Mouse (Mus musculus): ENCODE data around the gene Gm20481.
"Not testable (repeated sequence)": the region's sequence is repeated elsewhere in the genome, so short reads cannot be mapped to it uniquely, and the experiment has no call there.

The Gm20481 gene

GRCm38 (mm10) chr17:34969822-34970221 lies at the start of gene Gm20481:
Gene Gm20481 (plus strand): TSS chr17:34969912.
- POLR2A ChIA-PET: interaction anchor here in 2 of 4 experiments (1.5 to 5.9 kb wide), 3 partner anchors 14 to 17 kb away, joined by 5 to 32 read pairs (median 10); no protein-coding TSS in a partner anchor
- CTCF ChIA-PET: not testable (repeated sequence)

- CTCF ChIA-PET: interaction anchor here in 3 of 4 experiments (0.6 to 4.5 kb wide), 14 partner anchors 8 to 312 kb away, joined by 3 to 34 read pairs (median 4); partner anchors contain the start of genes Neu1 (in 1 of the 3) and Nfkbil1 (in 1 of the 3)
Observed at GRCm38 (mm10) chr17:34922939-34923338, 46.8 kb upstream of the Gm20481 start.

GRCm38 (mm10) chr17:34924258-34924657 lies 45.5 kb upstream of the Gm20481 start:
- POLR2A ChIA-PET: interaction anchor here in 3 of 4 experiments (0.7 to 4.0 kb wide), 16 partner anchors 8 to 321 kb away, joined by 3 to 43 read pairs (median 5); partner anchors contain the start of gene Slc44a4 (in 1 of the 3)
- CTCF ChIA-PET: interaction anchor here (0.6 to 4.5 kb wide), 14 partner anchors 9 to 311 kb away, joined by 3 to 34 read pairs (median 4); partner anchors contain the start of genes Ehmt2 (in 1 of the 4), Nfkbil1 (in 1 of the 4) and Slc44a4 (in 1 of the 4)

More at GRCm38 (mm10) chr17:34922939-34923338, 46.8 kb upstream of the Gm20481 start:
- POLR2A ChIA-PET: interaction anchor here (0.6 to 4.0 kb wide), 11 partner anchors 10 to 61 kb away, joined by 3 to 43 read pairs (median 3); partner anchors contain the start of gene Slc44a4 (in 1 of the 4)

GRCm38 (mm10) chr17:34927306-34928019 lies 42.2 kb upstream of the Gm20481 start:
- ChIA-PET POLR2A (interaction anchor here (0.7 to 3.2 kb wide), 24 partner anchors 8 to 158 kb away, joined by 3 to 78 read pairs (median 6); partner anchors contain the start of gene Slc44a4 (in 1 of the 4)), CTCF (interaction anchor here in 3 of 4 experiments (0.6 to 1.6 kb wide), 12 partner anchors 8 to 241 kb away, joined by 3 to 14 read pairs (median 3); no protein-coding TSS in a partner anchor)

GRCm38 (mm10) chr17:34928841-34929240 lies 40.9 kb upstream of the Gm20481 start:
- ChIA-PET CTCF (interaction anchor here in 2 of 4 experiments (0.6 to 1.6 kb wide), 6 partner anchors 10 to 840 kb away, joined by 3 to 14 read pairs (median 4); partner anchors contain the start of gene Lsm2 (in 1 of the 2)), POLR2A (interaction anchor here (0.6 to 3.2 kb wide), 18 partner anchors 9 to 538 kb away, joined by 3 to 78 read pairs (median 4); no protein-coding TSS in a partner anchor)

GRCm38 (mm10) chr17:34931061-34931734 lies 38.5 kb upstream of the Gm20481 start, which contains the start of gene Neu1:
Gene Neu1 (plus strand): TSS chr17:34931253.
- CTCF ChIA-PET: interaction anchor here (0.6 to 3.1 kb wide), 27 partner anchors 8 to 749 kb away, joined by 3 to 11 read pairs (median 4); partner anchors contain the start of genes C2 (in 1 of the 4), Ehmt2 (in 1 of the 4) and Zbtb12 (in 1 of the 4)
- POLR2A ChIA-PET: interaction anchor here (0.6 to 6.6 kb wide), 59 partner anchors 9 to 876 kb away, joined by 3 to 158 read pairs (median 4); partner anchors contain the start of genes H2-DMa (in 2 of the 4), Vars (in 2 of the 4), C2 (in 1 of the 4) and Cfb (in 1 of the 4)

GRCm38 (mm10) chr17:34931735-34932098 lies 38.0 kb upstream of the Gm20481 start:
- ChIA-PET POLR2A (interaction anchor here (0.7 to 6.6 kb wide), 37 partner anchors 10 to 813 kb away, joined by 3 to 158 read pairs (median 4); partner anchors contain the start of genes H2-DMa (in 2 of the 4), C2 (in 1 of the 4), Ehmt2 (in 1 of the 4) and Lsm2 (in 1 of the 4)), CTCF (interaction anchor here in 2 of 4 experiments (0.6 to 3.1 kb wide), 13 partner anchors 9 to 44 kb away, joined by 3 to 9 read pairs (median 4); partner anchors contain the start of genes C2 (in 1 of the 2) and Ehmt2 (in 1 of the 2))

- CTCF ChIA-PET: interaction anchor here in 2 of 4 experiments (1.1 to 3.1 kb wide), 8 partner anchors 9 to 21 kb away, joined by 3 to 9 read pairs (median 6); no protein-coding TSS in a partner anchor
- POLR2A ChIA-PET: interaction anchor here (0.7 to 6.6 kb wide), 15 partner anchors 14 to 68 kb away, joined by 3 to 158 read pairs (median 5); partner anchors contain the start of genes Lsm2 (in 1 of the 4) and Vars (in 1 of the 4)
Observed at GRCm38 (mm10) chr17:34932287-34932686, 37.4 kb upstream of the Gm20481 start.

GRCm38 (mm10) chr17:34934031-34934430 lies 35.7 kb upstream of the Gm20481 start:
- CTCF ChIA-PET: interaction anchor here in 2 of 4 experiments (0.7 to 2.8 kb wide), 9 partner anchors 10 to 78 kb away, joined by 3 to 11 read pairs (median 3); no protein-coding TSS in a partner anchor
- POLR2A ChIA-PET: interaction anchor here (0.6 to 6.6 kb wide), 18 partner anchors 10 to 177 kb away, joined by 3 to 158 read pairs (median 4); partner anchors contain the start of gene Ddah2 (in 1 of the 4)

GRCm38 (mm10) chr17:34934830-34935229 lies 34.9 kb upstream of the Gm20481 start:
- CTCF ChIA-PET: interaction anchor here in 2 of 4 experiments (0.8 to 2.8 kb wide), 6 partner anchors 10 to 74 kb away, joined by 3 to 11 read pairs (median 4); no protein-coding TSS in a partner anchor
- POLR2A ChIA-PET: interaction anchor here (0.6 to 6.6 kb wide), 15 partner anchors 10 to 176 kb away, joined by 3 to 158 read pairs (median 4); partner anchors contain the start of gene Lsm2 (in 1 of the 4)

GRCm38 (mm10) chr17:34937960-34938505 lies 31.7 kb upstream of the Gm20481 start:
- ChIA-PET POLR2A (interaction anchor here in 3 of 4 experiments (0.9 to 3.0 kb wide), 5 partner anchors 12 to 21 kb away, joined by 3 to 19 read pairs (median 5); no protein-coding TSS in a partner anchor), CTCF (interaction anchor here in 1 of 4 experiments (0.5 kb wide), 1 partner anchor 150 kb away, joined by 4 read pairs; no protein-coding TSS in a partner anchor)

GRCm38 (mm10) chr17:34941344-34942041 lies 28.2 kb upstream of the Gm20481 start:
- POLR2A ChIA-PET: interaction anchor here (0.7 to 3.2 kb wide), 16 partner anchors 8 to 62 kb away, joined by 3 to 26 read pairs (median 6); partner anchors contain the start of genes Neu1 (in 2 of the 4), Lsm2 (in 1 of the 4) and Zbtb12 (in 1 of the 4)

GRCm38 (mm10) chr17:34943128-34943815 lies 26.4 kb upstream of the Gm20481 start:
- POLR2A ChIA-PET: interaction anchor here (0.5 to 3.2 kb wide), 13 partner anchors 7 to 41 kb away, joined by 3 to 26 read pairs (median 5); no protein-coding TSS in a partner anchor

More at GRCm38 (mm10) chr17:34941344-34942041, 28.2 kb upstream of the Gm20481 start:
- CTCF ChIA-PET: interaction anchor here in 3 of 4 experiments (0.7 to 0.9 kb wide), 4 partner anchors 10 to 118 kb away, joined by 3 to 4 read pairs (median 3); no protein-coding TSS in a partner anchor

GRCm38 (mm10) chr17:34944362-34944761 lies 25.4 kb upstream of the Gm20481 start:
- POLR2A ChIA-PET: interaction anchor here in 3 of 4 experiments (0.8 to 9.1 kb wide), 4 partner anchors 11 to 13 kb away, joined by 3 to 158 read pairs (median 4); partner anchors contain the start of gene Neu1 (in 2 of the 3)
- CTCF ChIA-PET: interaction anchor here in 3 of 4 experiments (0.7 to 1.3 kb wide), 3 partner anchors 10 to 155 kb away, joined by 3 to 4 read pairs (median 4); no protein-coding TSS in a partner anchor

More at GRCm38 (mm10) chr17:34943128-34943815, 26.4 kb upstream of the Gm20481 start:
- CTCF ChIA-PET: interaction anchor here in 3 of 4 experiments (0.5 to 0.8 kb wide), 6 partner anchors 19 to 555 kb away, joined by 3 to 5 read pairs (median 3); no protein-coding TSS in a partner anchor
